Mouse (Mus musculus) erythroblast, embryonic 14.5 days (primary cell): ENCODE results near the gene Ube2t.

ENCODE experiments used
- GATA1 ChIP-seq: IDR thresholded peaks from 2 replicates; pipeline ENCODE4 v1.6.1; 2012; ENCODE audit warnings: low read length, inconsistent platforms, mixed read lengths
- TAL1 ChIP-seq: IDR thresholded peaks from 3 replicates; pipeline ENCODE4 v1.6.1; 2012; ENCODE audit warnings: low read length, inconsistent platforms, mixed read lengths

- TF ChIP-seq GATA1 (no peak), TAL1 (no peak)
These were observed 43.3 kb downstream of the Ube2t start for GRCm38 (mm10) chr1:135005696-135006095.
